Mouse (Mus musculus): ENCODE results near the gene Cd68. TPM values are rescaled to one million over a fixed set of nuclear protein-coding genes. Genes with fewer than 3 reads are reported as not detected.

Gene Cd68
- polyA plus RNA-seq, 1 experiment from 2014 or later: 10.3 TPM

- Histone ChIP-seq H3K9ac (peak overlapping the region; percentile 59), H3K4me1 (replicated peaks) (peaks cover 25% of the 10 kb centered on the region), H3K9me3 (no peaks in the 10 kb centered on the region), H3K27me3 (no peaks in the 10 kb centered on the region), H3K27ac (replicated peaks) (peak overlapping the region; percentile 94), H3K36me3 (peaks cover 48% of the 10 kb centered on the region), H3K4me2 (peak overlapping the region; percentile 55), H3K4me3 (peak overlapping the region; percentile 57)
- WGBS: 67% methylated on average over 13 of the region's 13 CpGs
- peak; percentile 21; the same call in 1 of the 2 replicates for ATAC-seq (ENCODE audit: low FRiP score, low read depth)
Measured at GRCm38 (mm10) chr11:69662967-69663671, 2.8 kb downstream of the Cd68 start.

GRCm38 (mm10) chr11:69662213-69662966, 3.6 kb downstream of the Cd68 start, which contains the start of gene Mpdu1:
Mpdu1 (minus strand) TSS chr11:69662642.
- Histone ChIP-seq H3K4me2 (peak within 1 kb of the TSS; percentile 55), H3K9me3 (no peaks in the 10 kb centered on the region), H3K36me3 (peaks cover 48% of the 10 kb centered on the region), H3K4me1 (replicated peaks) (peaks cover 25% of the 10 kb centered on the region), H3K9ac (peak within 1 kb of the TSS; percentile 59), H3K4me3 (peak within 1 kb of the TSS; percentile 57), H3K27ac (replicated peaks) (peak within 1 kb of the TSS; percentile 94), H3K27me3 (no peaks in the 10 kb centered on the region)
- under 1% methylated on average over 48 of the region's 48 CpGs for WGBS
- ATAC-seq (ENCODE audit: low FRiP score, low read depth): peak; percentile 96

GRCm38 (mm10) chr11:69661221-69661881, 4.6 kb downstream of the Cd68 start:
- Histone ChIP-seq H3K4me3 (peak overlapping the region; percentile 57), H3K36me3 (peaks cover 51% of the 10 kb centered on the region), H3K4me2 (peak overlapping the region; percentile 55), H3K27ac (replicated peaks) (peak overlapping the region; percentile 94), H3K27me3 (no peaks in the 10 kb centered on the region), H3K9ac (peak overlapping the region; percentile 59), H3K9me3 (no peaks in the 10 kb centered on the region), H3K4me1 (replicated peaks) (peaks cover 25% of the 10 kb centered on the region)
- WGBS: 74% methylated on average over 3 of the region's 3 CpGs
- ATAC-seq (ENCODE audit: low FRiP score, low read depth): no peak

GRCm38 (mm10) chr11:69657462-69657881, 8.5 kb downstream of the Cd68 start:
- Histone ChIP-seq H3K9me3 (no peaks in the 10 kb centered on the region), H3K4me2 (no peak overlapping the region), H3K27me3 (no peaks in the 10 kb centered on the region), H3K27ac (replicated peaks) (no peak overlapping the region), H3K4me3 (no peak overlapping the region), H3K9ac (no peak overlapping the region), H3K4me1 (replicated peaks) (peaks cover 28% of the 10 kb centered on the region), H3K36me3 (peaks cover 37% of the 10 kb centered on the region)
- WGBS: 83% methylated on average over 15 of the region's 15 CpGs
- ATAC-seq (ENCODE audit: low FRiP score, low read depth): no peak

GRCm38 (mm10) chr11:69656617-69657461, 9.1 kb downstream of the Cd68 start:
- Histone ChIP-seq H3K27ac (replicated peaks) (no peak overlapping the region), H3K4me3 (no peak overlapping the region), H3K27me3 (no peaks in the 10 kb centered on the region), H3K36me3 (peaks cover 42% of the 10 kb centered on the region), H3K4me2 (no peak overlapping the region), H3K4me1 (replicated peaks) (peaks cover 26% of the 10 kb centered on the region), H3K9ac (no peak overlapping the region), H3K9me3 (no peaks in the 10 kb centered on the region)
- 0 out of 2 replicates have a peak, but pooled peaks have one; percentile 14 for ATAC-seq (ENCODE audit: low FRiP score, low read depth)
- WGBS: 80% methylated on average over 10 of the region's 10 CpGs

- no peaks in the 10 kb centered on the region for H3K27me3 ChIP-seq
- no peak overlapping the region for H3K27ac ChIP-seq (replicated peaks)
- H3K9me3 ChIP-seq: no peaks in the 10 kb centered on the region
- peaks cover 19% of the 10 kb centered on the region for H3K4me1 ChIP-seq (replicated peaks)
- no peak overlapping the region for H3K4me2 ChIP-seq
- H3K4me3 ChIP-seq: no peak overlapping the region
- no peak for ATAC-seq (ENCODE audit: low FRiP score, low read depth)
- H3K36me3 ChIP-seq: peaks cover 49% of the 10 kb centered on the region
- WGBS: 77% methylated on average over 5 of the region's 5 CpGs
- no peak overlapping the region for H3K9ac ChIP-seq
Measured at GRCm38 (mm10) chr11:69656065-69656455, 9.9 kb downstream of the Cd68 start.

GRCm38 (mm10) chr11:69655264-69656064, 10.5 kb downstream of the Cd68 start, which contains the start of gene Sox15:
Sox15 (plus strand) TSS chr11:69655314.
- Histone ChIP-seq H3K27ac (replicated peaks) (no peak within 1 kb of the TSS), H3K9me3 (no peaks in the 10 kb centered on the region), H3K4me3 (no peak within 1 kb of the TSS), H3K36me3 (peaks cover 55% of the 10 kb centered on the region), H3K9ac (no peak within 1 kb of the TSS), H3K27me3 (no peaks in the 10 kb centered on the region), H3K4me1 (replicated peaks) (peaks cover 13% of the 10 kb centered on the region), H3K4me2 (no peak within 1 kb of the TSS)
- ATAC-seq (ENCODE audit: low FRiP score, low read depth): peak; percentile 65
- WGBS: 24% methylated on average over 34 of the region's 34 CpGs

- H3K36me3 ChIP-seq: peaks cover 62% of the 10 kb centered on the region
Measured at GRCm38 (mm10) chr11:69654760-69655159, 11.2 kb downstream of the Cd68 start.

GRCm38 (mm10) chr11:69653399-69653798, 12.6 kb downstream of the Cd68 start:
- H3K9ac ChIP-seq: no peak overlapping the region
- peaks cover 68% of the 10 kb centered on the region for H3K36me3 ChIP-seq
- no peak overlapping the region for H3K4me3 ChIP-seq
- H3K27ac ChIP-seq (replicated peaks): no peak overlapping the region
- no peaks in the 10 kb centered on the region for H3K27me3 ChIP-seq
- no peak for ATAC-seq (ENCODE audit: low FRiP score, low read depth)
- no peaks in the 10 kb centered on the region for H3K9me3 ChIP-seq
- H3K4me2 ChIP-seq: no peak overlapping the region
- WGBS: 81% methylated on average over 5 of the region's 5 CpGs
- peaks cover 11% of the 10 kb centered on the region for H3K4me1 ChIP-seq (replicated peaks)

More at GRCm38 (mm10) chr11:69654760-69655159, 11.2 kb downstream of the Cd68 start:
- Histone ChIP-seq H3K9ac (no peak overlapping the region), H3K4me2 (no peak overlapping the region), H3K4me1 (replicated peaks) (peaks cover 11% of the 10 kb centered on the region), H3K27ac (replicated peaks) (no peak overlapping the region), H3K27me3 (no peaks in the 10 kb centered on the region), H3K9me3 (no peaks in the 10 kb centered on the region), H3K4me3 (no peak overlapping the region)
- 52% methylated on average over 9 of the region's 9 CpGs for WGBS
- ATAC-seq (ENCODE audit: low FRiP score, low read depth): no peak

GRCm38 (mm10) chr11:69645860-69646259, 20.1 kb downstream of the Cd68 start:
- Histone ChIP-seq H3K36me3 (peaks cover 94% of the 10 kb centered on the region), H3K9me3 (no peaks in the 10 kb centered on the region), H3K4me3 (no peak overlapping the region), H3K4me2 (no peak overlapping the region), H3K27me3 (no peaks in the 10 kb centered on the region), H3K9ac (no peak overlapping the region), H3K4me1 (replicated peaks) (no peaks in the 10 kb centered on the region), H3K27ac (replicated peaks) (no peak overlapping the region)
- ATAC-seq (ENCODE audit: low FRiP score, low read depth): no peak
- 96% methylated on average over 5 of the region's 5 CpGs for WGBS
